Mouse (Mus musculus) hematopoietic multipotent progenitor cell, adult 10-12 weeks (in vitro differentiated cells): ENCODE measurements around the gene Dvl3. TPM values are rescaled to one million over a fixed set of nuclear protein-coding genes. Genes with fewer than 3 reads are reported as not detected.

Experiments
- polyA plus RNA-seq: library from polyadenylated mRNA; stranded (reverse); fragments of >175 nt; gene quantifications from 2 replicates; pipeline ENCODE4 v1.2.3, GENCODE M21; 2012; ENCODE audit warnings: low replicate concordance

Dvl3 gene
- polyA plus RNA-seq, result 31.2 and 61.5 TPM in 2 replicates

GRCm38 (mm10) chr16:20516726-20517201 lies at the start of gene Dvl3:
Dvl3 (plus strand) TSS chr16:20516982.

GRCm38 (mm10) chr16:20498677-20499475 lies 17.9 kb upstream of the Dvl3 start, which contains the start of gene Eif2b5:
Eif2b5 (plus strand) TSS chr16:20498817.

GRCm38 (mm10) chr16:20535296-20536080 lies 18.7 kb downstream of the Dvl3 start, which contains the start of gene Ap2m1:
Ap2m1 (plus strand) TSS chr16:20535478.

GRCm38 (mm10) chr16:20548096-20548948 lies 31.5 kb downstream of the Dvl3 start, which contains the start of gene Abcf3:
Abcf3 (plus strand) TSS chr16:20548577.

Other genes starting within 250 kb of the Dvl3 start
- gene Parl, start 214.6 kb upstream of the Dvl3 start, polyA plus RNA-seq, result 120 and 194 TPM in 2 replicates
- 1.6 and 2.7 TPM in 2 replicates for gene Cyp2ab1, start 191.6 kb upstream of the Dvl3 start, polyA plus RNA-seq
- gene Abcc5, start 90.6 kb upstream of the Dvl3 start, polyA plus RNA-seq, result 4.6 and 8.1 TPM in 2 replicates
- gene Eif2b5, start 18.2 kb upstream of the Dvl3 start, polyA plus RNA-seq, result 12.9 and 17.4 TPM in 2 replicates
- gene Ap2m1, start 18.5 kb downstream of the Dvl3 start, polyA plus RNA-seq, result 63.6 and 66.9 TPM in 2 replicates
- gene Abcf3, start 31.6 kb downstream of the Dvl3 start, polyA plus RNA-seq, result 28.8 and 31.8 TPM in 2 replicates
- gene Vwa5b2, start 72.5 kb downstream of the Dvl3 start, polyA plus RNA-seq, result 0.04 and 0.05 TPM in 2 replicates
- gene Eef1akmt4, start 94.6 kb downstream of the Dvl3 start, polyA plus RNA-seq, result 0.40 and 5.7 TPM in 2 replicates
- gene Gm49333, start 94.6 kb downstream of the Dvl3 start, polyA plus RNA-seq, result not detected in 2 replicates
- 12.4 and 14.8 TPM in 2 replicates for gene Alg3, start 94.8 kb downstream of the Dvl3 start, polyA plus RNA-seq
- gene Camk2n2, start 104.3 kb downstream of the Dvl3 start, polyA plus RNA-seq, result 0.65 and 2.3 TPM in 2 replicates
- not detected in 2 replicates for gene Ece2, start 112.8 kb downstream of the Dvl3 start, polyA plus RNA-seq
- 104 and 180 TPM in 2 replicates for gene Psmd2, start 134.7 kb downstream of the Dvl3 start, polyA plus RNA-seq
- 484 and 1,061 TPM in 2 replicates for gene Eif4g1, start 151.3 kb downstream of the Dvl3 start, polyA plus RNA-seq
- 4.5 and 6.6 TPM in 2 replicates for gene Fam131a, start 176.3 kb downstream of the Dvl3 start, polyA plus RNA-seq
- gene Polr2h, start 200.7 kb downstream of the Dvl3 start, polyA plus RNA-seq, result 0.23 and 5.3 TPM in 2 replicates
- gene Clcn2, start 200.8 kb downstream of the Dvl3 start, polyA plus RNA-seq, result 3.0 and 6.2 TPM in 2 replicates
- not detected in 2 replicates for gene Chrd, start 216.1 kb downstream of the Dvl3 start, polyA plus RNA-seq
- not detected in 2 replicates for gene Thpo, start 217.5 kb downstream of the Dvl3 start, polyA plus RNA-seq